Comparison of ENCODE assay signal across 8 mouse cellular contexts in the genomic region with DNA sequence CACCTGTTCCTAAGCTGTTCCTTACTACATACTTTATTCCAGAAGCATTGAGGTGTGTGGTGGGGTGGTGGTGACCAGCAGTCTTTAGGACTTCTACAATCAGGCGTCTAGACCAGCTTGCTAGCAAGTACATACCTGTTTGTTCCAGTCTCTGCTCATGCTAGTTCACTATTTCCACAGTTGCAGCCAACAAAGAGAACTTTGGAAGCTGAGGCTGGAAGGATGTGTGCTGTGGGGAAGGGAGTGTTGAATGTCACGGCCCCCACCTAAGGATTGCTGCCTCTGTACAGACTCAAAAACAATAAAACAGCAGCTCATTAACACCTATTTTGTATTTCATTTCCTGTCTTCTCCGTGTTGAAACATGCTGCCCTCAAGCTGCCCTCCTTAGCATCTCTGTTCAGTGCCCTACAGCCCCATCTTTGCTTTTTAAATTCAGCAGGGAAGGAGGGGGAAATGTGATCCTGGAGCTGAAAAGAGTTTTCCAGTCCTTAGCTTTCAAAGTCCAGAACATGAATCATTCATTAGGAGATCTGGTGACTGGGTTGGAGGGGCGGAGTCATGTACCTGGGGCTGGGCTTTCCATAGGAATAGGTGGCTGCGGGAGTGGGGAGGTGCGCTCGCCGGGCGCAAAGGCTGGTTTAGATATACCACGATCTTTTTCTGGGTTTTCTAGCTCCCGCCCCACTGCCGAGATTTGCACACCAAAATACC. TPM values are rescaled to one million over a fixed set of nuclear protein-coding genes. Genes with fewer than 3 reads are reported as not detected.
DNase-seq lines count a peak whose midpoint lies in the region; ATAC-seq lines count a peak whose summit lies in the region.

No protein-coding gene starts in this region.

- H3K36me3 ChIP-seq in neural tube, embryonic 11.5 days (ENCODE audit: control insufficient read depth, insufficient read depth, low read length) = no peaks in the 10 kb centered on the region

- H3K4me1 ChIP-seq in neural tube, embryonic 11.5 days (ENCODE audit: control insufficient read depth, insufficient read depth, low read length) = peaks cover 8% of the 10 kb centered on the region
- H3K4me1 ChIP-seq in brown adipose tissue, adult 24 weeks (ENCODE audit: control insufficient read depth, insufficient read depth, insufficient read length, low read length) = peaks cover 8% of the 10 kb centered on the region

- H3K4me2 ChIP-seq in neural tube, embryonic 11.5 days (ENCODE audit: low read depth) = peak overlapping the region; percentile 49

- peak overlapping the region; percentile 32 for H3K4me3 ChIP-seq in neural tube, embryonic 11.5 days (ENCODE audit: low read depth, low read length)
- peak overlapping the region; percentile 70 for H3K4me3 ChIP-seq in brown adipose tissue, adult 24 weeks (ENCODE audit: insufficient read depth, low read depth, low read length)

- no peak overlapping the region for H3K27ac ChIP-seq in neural tube, embryonic 11.5 days (ENCODE audit: low read depth, low read length)
- peak overlapping the region; percentile 59 for H3K27ac ChIP-seq in brown adipose tissue, adult 24 weeks (replicated peaks; ENCODE audit: low read depth, low read length)

- DNase-seq in neural tube, embryonic 11.5 days (ENCODE audit: low spot score) = peak; percentile 38
- DNase-seq in neural tube, embryonic 10.5 days (ENCODE audit: extremely low spot score, low spot score) = no peak
- DNase-seq in forelimb bud, embryonic 11.5 days (ENCODE audit: low read depth, low spot score) = peak; percentile 78
- DNase-seq in liver = peak; percentile 68
- DNase-seq in naive thymus-derived CD4-positive, alpha-beta T cell, adult 2 months (ENCODE audit: low read depth) = peak; percentile 46
- DNase-seq in thymus, postnatal 14 days = no peak

- no peak for ATAC-seq in neural tube, embryonic 11.5 days (ENCODE audit: insufficient read depth, low FRiP score, low TSS enrichment)
- peak; percentile 51 for ATAC-seq in inflammation-experienced regulatory T-cells, adult 6 months

- H3K9me3 ChIP-seq in neural tube, embryonic 11.5 days (ENCODE audit: control insufficient read depth, low read length) = no peaks in the 10 kb centered on the region

- H3K27me3 ChIP-seq in neural tube, embryonic 11.5 days (ENCODE audit: control insufficient read depth, insufficient read depth, low read length) = no peaks in the 10 kb centered on the region

- H3K9ac ChIP-seq in neural tube, embryonic 11.5 days (ENCODE audit: low read length) = peak overlapping the region; percentile 26; the same call in 1 of the 2 replicates

- WGBS in neural tube, embryonic 11.5 days = 2% methylated on average over 12 of the region's 12 CpGs

RNA-seq across cellular contexts. Expression of a gene that starts 0.8 kb away (rescaled TPM):
- 7.1 and 11.7 TPM in 2 replicates for polyA plus RNA-seq in neural tube, embryonic 11.5 days (2014; fragmentation: Nextera tagmentation; extraction: Ambion mirVana)
- 2.8 and 2.9 TPM in 2 replicates for polyA plus RNA-seq in brown adipose tissue, adult 24 weeks (2012; ENCODE audit: insufficient read depth, insufficient read length, missing spikeins)
- polyA plus RNA-seq in inflammation-experienced regulatory T-cells, adult 6 months (2017; shearing (Covaris generic)) = 1 to 10 TPM; 1.8 to 2.6 (median 2.0) TPM

RNA-seq across cellular contexts. Expression of a gene that starts 11.2 kb away (rescaled TPM):
- 233 TPM in 2 replicates for polyA plus RNA-seq in neural tube, embryonic 11.5 days (2014; fragmentation: Nextera tagmentation; extraction: Ambion mirVana)
- polyA plus RNA-seq in brown adipose tissue, adult 24 weeks (2012; ENCODE audit: insufficient read depth, insufficient read length, missing spikeins) = 11.4 and 13.6 TPM in 2 replicates
- 10 to 100 TPM; 53.4 to 82.6 (median 56.6) TPM for polyA plus RNA-seq in inflammation-experienced regulatory T-cells, adult 6 months (2017; shearing (Covaris generic))

RNA-seq across cellular contexts. Expression of a gene that starts 20.0 kb away (rescaled TPM):
- polyA plus RNA-seq in neural tube, embryonic 11.5 days (2014; fragmentation: Nextera tagmentation; extraction: Ambion mirVana) = 14.1 and 14.5 TPM in 2 replicates
- not detected in 2 replicates for polyA plus RNA-seq in brown adipose tissue, adult 24 weeks (2012; ENCODE audit: insufficient read depth, insufficient read length, missing spikeins)
- 1 to 10 TPM; 1.2 to 1.5 (median 1.4) TPM for polyA plus RNA-seq in inflammation-experienced regulatory T-cells, adult 6 months (2017; shearing (Covaris generic))

RNA-seq across cellular contexts. Expression of a gene that starts 56.6 kb away (rescaled TPM):
- 9.0 and 11.4 TPM in 2 replicates for polyA plus RNA-seq in neural tube, embryonic 11.5 days (2014; fragmentation: Nextera tagmentation; extraction: Ambion mirVana)
- 6.9 and 8.3 TPM in 2 replicates for polyA plus RNA-seq in brown adipose tissue, adult 24 weeks (2012; ENCODE audit: insufficient read depth, insufficient read length, missing spikeins)
- polyA plus RNA-seq in inflammation-experienced regulatory T-cells, adult 6 months (2017; shearing (Covaris generic)) = 10 to 100 TPM in 1 of 3 experiments, 1 to 10 TPM in 2; 7.4 to 13.1 (median 9.9) TPM

RNA-seq across cellular contexts. Expression of a gene that starts 58.5 kb away (rescaled TPM):
- polyA plus RNA-seq in neural tube, embryonic 11.5 days (2014; fragmentation: Nextera tagmentation; extraction: Ambion mirVana) = 63.3 and 70.4 TPM in 2 replicates
- polyA plus RNA-seq in brown adipose tissue, adult 24 weeks (2012; ENCODE audit: insufficient read depth, insufficient read length, missing spikeins) = 36.7 and 42.5 TPM in 2 replicates
- polyA plus RNA-seq in inflammation-experienced regulatory T-cells, adult 6 months (2017; shearing (Covaris generic)) = 10 to 100 TPM; 23.4 to 36.1 (median 32.1) TPM

Comparison
In these comparisons a context has a peak if more than half of its experiments do, and no peak if none do; other contexts are left out.
1. DNase-seq: peak in neural tube, embryonic 11.5 days (single experiment), forelimb bud, embryonic 11.5 days (single experiment), liver (single experiment) and naive thymus-derived CD4-positive, alpha-beta T cell, adult 2 months (single experiment); none in neural tube, embryonic 10.5 days (single experiment) and thymus, postnatal 14 days (single experiment).